7 mouse cellular contexts compared by ENCODE assay signal in the genomic region with DNA sequence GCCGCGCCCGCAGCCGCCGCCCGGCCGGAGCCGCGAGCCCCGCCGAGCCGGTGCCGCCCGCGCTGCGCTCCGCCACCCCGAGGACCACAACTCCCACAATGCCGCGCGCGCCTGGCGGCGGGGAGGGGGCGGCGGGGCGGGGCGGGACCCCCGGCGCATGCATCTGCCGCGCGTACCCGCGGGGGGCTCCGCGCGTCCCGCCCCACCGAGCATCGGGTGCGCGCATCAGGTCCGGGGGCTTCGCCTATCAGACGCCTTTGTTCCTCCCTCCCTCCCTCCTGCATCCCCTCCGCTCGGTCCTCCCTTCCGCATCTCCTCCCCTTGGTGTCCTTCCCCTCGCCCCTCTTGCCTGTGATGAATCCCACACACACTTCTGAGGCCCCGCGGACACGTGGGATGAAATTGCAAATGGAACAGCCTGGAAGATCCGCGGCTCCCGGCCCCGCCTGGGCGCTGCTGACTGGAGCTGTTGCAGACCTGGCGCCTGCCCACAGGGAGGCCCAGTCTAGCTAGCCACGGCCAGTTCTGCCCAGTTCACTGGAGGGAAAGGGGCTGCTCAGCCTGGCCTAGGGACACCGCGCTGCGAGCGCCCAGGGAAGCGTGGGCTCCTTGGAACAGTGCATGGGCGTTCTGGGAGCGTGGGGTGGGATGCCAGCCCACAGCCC. TPM values are rescaled to one million over a fixed set of nuclear protein-coding genes. Genes with fewer than 3 reads are reported as not detected.
DNase-seq lines count a peak whose midpoint lies in the region; ATAC-seq and TF ChIP-seq lines count a peak whose summit lies in the region.

Gene Asphd2, minus strand, starts transcription at position 88 of the 665 bp plus-strand sequence.

- H3K9ac ChIP-seq in forebrain, embryonic 12.5 days = peak within 1 kb of the TSS; percentile 74
- peak within 1 kb of the TSS; percentile 81 for H3K9ac ChIP-seq in midbrain, embryonic 11.5 days (ENCODE audit: low read length)
- H3K9ac ChIP-seq in stomach, embryonic 14.5 days (replicated peaks; ENCODE audit: low read depth, low read length) = peak within 1 kb of the TSS; percentile 4; the same call in 1 of the 2 replicates

- no peaks in the 10 kb centered on the region for H3K9me3 ChIP-seq in forebrain, embryonic 12.5 days
- H3K9me3 ChIP-seq in midbrain, embryonic 11.5 days (ENCODE audit: control insufficient read depth, low read length) = no peaks in the 10 kb centered on the region
- no peaks in the 10 kb centered on the region for H3K9me3 ChIP-seq in stomach, embryonic 14.5 days (ENCODE audit: control insufficient read depth, low read depth, low read length)

- in situ Hi-C loops in Patski (cut with MboI; ENCODE audit: low pct_unique_long_range_greater_than_20kb) = no loop called here

- H3K27ac ChIP-seq in brown adipose tissue, adult 24 weeks (replicated peaks; ENCODE audit: low read depth, low read length) = no peak within 1 kb of the TSS
- peak within 1 kb of the TSS; percentile 93 for H3K27ac ChIP-seq in forebrain, embryonic 12.5 days
- H3K27ac ChIP-seq in midbrain, embryonic 11.5 days (ENCODE audit: low read depth, low read length) = peak within 1 kb of the TSS; percentile 55
- peak within 1 kb of the TSS; percentile 62; the same call in 1 of the 2 replicates for H3K27ac ChIP-seq in stomach, embryonic 14.5 days (ENCODE audit: low read length)

- ATAC-seq in Patski = peak; percentile 53
- ATAC-seq in forebrain, embryonic 12.5 days (ENCODE audit: low FRiP score) = peak; percentile 86
- ATAC-seq in midbrain, embryonic 11.5 days (ENCODE audit: low FRiP score) = peak; percentile 86
- ATAC-seq in stomach, embryonic 14.5 days (ENCODE audit: insufficient number of reproducible peaks, insufficient read depth, low FRiP score, low read depth) = peak; percentile 85

- peak within 1 kb of the TSS; percentile 31; the same call in 1 of the 2 replicates for H3K4me3 ChIP-seq in brown adipose tissue, adult 24 weeks (ENCODE audit: insufficient read depth, low read depth, low read length)
- H3K4me3 ChIP-seq in forebrain, embryonic 12.5 days (replicated peaks) = peak within 1 kb of the TSS; percentile 73
- H3K4me3 ChIP-seq in midbrain, embryonic 11.5 days (ENCODE audit: low read depth, low read length) = peak within 1 kb of the TSS; percentile 72
- H3K4me3 ChIP-seq in stomach, embryonic 14.5 days (ENCODE audit: low read depth, low read length) = peak within 1 kb of the TSS; percentile 33

- H3K27me3 ChIP-seq in Patski = peaks cover 15% of the 10 kb centered on the region
- no peaks in the 10 kb centered on the region; the same call in 1 of the 2 replicates for H3K27me3 ChIP-seq in forebrain, embryonic 12.5 days
- H3K27me3 ChIP-seq in midbrain, embryonic 11.5 days (ENCODE audit: control insufficient read depth, insufficient read depth, low read length) = no peaks in the 10 kb centered on the region
- no peaks in the 10 kb centered on the region for H3K27me3 ChIP-seq in stomach, embryonic 14.5 days (ENCODE audit: control insufficient read depth, insufficient read depth, low read length)

- POLR2A ChIA-PET in Patski (lab: Charles Lee) = no interaction called here

- peak within 1 kb of the TSS; percentile 78 for H3K4me2 ChIP-seq in forebrain, embryonic 12.5 days
- H3K4me2 ChIP-seq in midbrain, embryonic 11.5 days = peak within 1 kb of the TSS; percentile 73
- H3K4me2 ChIP-seq in stomach, embryonic 14.5 days (replicated peaks; ENCODE audit: low read depth, low read length) = peak within 1 kb of the TSS; percentile 68

- CTCF ChIA-PET in Patski (lab: Charles Lee) = no interaction called here

- intact Hi-C loops in heart, postnatal 14 days (cut with DNase I) = no loop called here

- peaks cover 14% of the 10 kb centered on the region for H3K36me3 ChIP-seq in forebrain, embryonic 12.5 days (replicated peaks)
- 0 out of 2 replicates have a peak, but pooled peaks cover 2% of the 10 kb centered on the region for H3K36me3 ChIP-seq in midbrain, embryonic 11.5 days (ENCODE audit: control insufficient read depth, insufficient read depth, low read length)
- no peaks in the 10 kb centered on the region for H3K36me3 ChIP-seq in stomach, embryonic 14.5 days (ENCODE audit: control insufficient read depth, insufficient read depth, low read length)

- no peaks in the 10 kb centered on the region for H3K4me1 ChIP-seq in brown adipose tissue, adult 24 weeks (ENCODE audit: control insufficient read depth, insufficient read depth, insufficient read length, low read length)
- peaks cover 43% of the 10 kb centered on the region for H3K4me1 ChIP-seq in forebrain, embryonic 12.5 days
- H3K4me1 ChIP-seq in midbrain, embryonic 11.5 days (ENCODE audit: control insufficient read depth, insufficient read depth, low read length) = peaks cover 11% of the 10 kb centered on the region; the same call in 1 of the 2 replicates
- H3K4me1 ChIP-seq in stomach, embryonic 14.5 days (ENCODE audit: control insufficient read depth, insufficient read depth, low read length) = no peaks in the 10 kb centered on the region

- WGBS in forebrain, embryonic 12.5 days = 1% methylated on average over 22 of the region's 67 CpGs
- under 1% methylated on average over 51 of the region's 67 CpGs for WGBS in midbrain, embryonic 11.5 days
- under 1% methylated on average over 62 of the region's 67 CpGs for WGBS in stomach, embryonic 14.5 days

- no peak for DNase-seq in Patski (ENCODE audit: low read depth, low spot score)
- DNase-seq in heart, postnatal 14 days = peak; percentile 33 to 50
- peak; percentile 65 to 88 for DNase-seq in left cerebral cortex, adult 18-20 months (ENCODE audit: low spot score in 2 of 2)
- peak; percentile 98 for DNase-seq in midbrain, embryonic 11.5 days (ENCODE audit: low spot score, missing footprints)

- TF ChIP-seq CTCF in Patski (IDR thresholded peaks at IDR 0.05) = no peak

RNA-seq across cellular contexts. Expression of gene Asphd2, which starts in this region (rescaled TPM):
- polyA plus RNA-seq in Patski (2021) = 1.8 TPM
- polyA plus RNA-seq in brown adipose tissue, adult 24 weeks (2012; ENCODE audit: insufficient read depth, insufficient read length, missing spikeins) = 1.0 and 1.5 TPM in 2 replicates
- polyA plus RNA-seq in forebrain, embryonic 12.5 days (2016; fragmentation: Nextera tagmentation; extraction: Ambion mirVana) = 38.6 and 57.3 TPM in 2 replicates
- total RNA-seq in heart, postnatal 14 days (2021) = under 1 TPM; 0.55 to 0.80 TPM
- 100 to 1,000 TPM; 179 to 194 TPM for total RNA-seq in left cerebral cortex, adult 18-20 months (2021)
- polyA plus RNA-seq in midbrain, embryonic 11.5 days (2014; fragmentation: Nextera tagmentation; extraction: Ambion mirVana) = 35.4 and 48.3 TPM in 2 replicates
- polyA plus RNA-seq in stomach, embryonic 14.5 days (2014; fragmentation: Nextera tagmentation; extraction: Ambion mirVana) = 6.4 and 7.5 TPM in 2 replicates

Comparison
In these comparisons a context has a peak if more than half of its experiments do, and no peak if none do; other contexts are left out.
1. RNA of gene Asphd2 (total RNA-seq): 179 to 194 TPM in left cerebral cortex, adult 18-20 months; 0.55 to 0.80 TPM in heart, postnatal 14 days; every median in the first group is over 10 times any median in the second.
2. Peak in DNase-seq in heart, postnatal 14 days; RNA of the gene not detected or under 1 TPM.
3. H3K9ac ChIP-seq: peak in every context shown above with its lines; median percentile 81 in midbrain, embryonic 11.5 days; 74 in forebrain, embryonic 12.5 days; 4 in stomach, embryonic 14.5 days.
4. Peak in every context shown above with its lines, with median percentiles within 50 percentile points of each other: ATAC-seq, H3K4me3 ChIP-seq and H3K4me2 ChIP-seq.